Mouse (Mus musculus) c-Kit-negative CD71-positive TER-119-positive erythroid progenitor cells, embryonic 14.5 days (primary cell): Measurements from ENCODE around the gene Acap3.
A peak's percentile ranks its signal among the peaks of the same experiment; 100 is the strongest.

Experiments used
- DNase-seq: peaks from one replicate; pipeline ENCODE4 v3.0.0-alpha.2; 2013; ENCODE audit warnings: low read depth, low spot score

Acap3 gene

GRCm38 (mm10) chr4:155886330-155886729 is 5.3 kb upstream of the Acap3 start:
- no peak for DNase-seq

GRCm38 (mm10) chr4:155887674-155888073 is 3.9 kb upstream of the Acap3 start:
- DNase-seq = no peak

- DNase-seq = no peak
Observed at GRCm38 (mm10) chr4:155888181-155888580, 3.4 kb upstream of the Acap3 start.

GRCm38 (mm10) chr4:155889316-155889715 is 2.3 kb upstream of the Acap3 start:
- no peak for DNase-seq

- no peak for DNase-seq
Observed at GRCm38 (mm10) chr4:155891011-155891471, 581 bp upstream of the Acap3 start.

- peak; percentile 74 for DNase-seq
Observed at GRCm38 (mm10) chr4:155892017-155892416, 395 bp downstream of the Acap3 start.

- DNase-seq = no peak
Observed at GRCm38 (mm10) chr4:155892438-155893211, 1.0 kb downstream of the Acap3 start.

GRCm38 (mm10) chr4:155893212-155893690 is 1.6 kb downstream of the Acap3 start:
- no peak for DNase-seq

GRCm38 (mm10) chr4:155894311-155894881 is 2.8 kb downstream of the Acap3 start:
- peak; percentile 44 for DNase-seq

GRCm38 (mm10) chr4:155895216-155895615 is 3.6 kb downstream of the Acap3 start:
- no peak for DNase-seq

GRCm38 (mm10) chr4:155895826-155896225 is 4.2 kb downstream of the Acap3 start:
- DNase-seq = no peak

GRCm38 (mm10) chr4:155896461-155896860 is 4.8 kb downstream of the Acap3 start:
- DNase-seq = no peak

- DNase-seq = no peak
Observed at GRCm38 (mm10) chr4:155898318-155898717, 6.7 kb downstream of the Acap3 start.

GRCm38 (mm10) chr4:155899355-155899754 is 7.7 kb downstream of the Acap3 start:
- DNase-seq = no peak

- no peak for DNase-seq
Observed at GRCm38 (mm10) chr4:155901205-155901604, 9.6 kb downstream of the Acap3 start.

- DNase-seq = no peak
Observed at GRCm38 (mm10) chr4:155903246-155903645, 11.6 kb downstream of the Acap3 start.

GRCm38 (mm10) chr4:155904318-155905102 is 12.9 kb downstream of the Acap3 start:
- DNase-seq = no peak

GRCm38 (mm10) chr4:155905634-155906033 is 14.0 kb downstream of the Acap3 start:
- DNase-seq = no peak

GRCm38 (mm10) chr4:155906125-155906524 is 14.5 kb downstream of the Acap3 start:
- DNase-seq = no peak

GRCm38 (mm10) chr4:155907003-155907402 is 15.4 kb downstream of the Acap3 start:
- DNase-seq = no peak

GRCm38 (mm10) chr4:155908281-155908680 is 16.7 kb downstream of the Acap3 start:
- DNase-seq = no peak

- no peak for DNase-seq
Observed at GRCm38 (mm10) chr4:155908751-155909150, 17.1 kb downstream of the Acap3 start.
